ENCODE assay signal across 14 mouse cellular contexts in the genomic region with DNA sequence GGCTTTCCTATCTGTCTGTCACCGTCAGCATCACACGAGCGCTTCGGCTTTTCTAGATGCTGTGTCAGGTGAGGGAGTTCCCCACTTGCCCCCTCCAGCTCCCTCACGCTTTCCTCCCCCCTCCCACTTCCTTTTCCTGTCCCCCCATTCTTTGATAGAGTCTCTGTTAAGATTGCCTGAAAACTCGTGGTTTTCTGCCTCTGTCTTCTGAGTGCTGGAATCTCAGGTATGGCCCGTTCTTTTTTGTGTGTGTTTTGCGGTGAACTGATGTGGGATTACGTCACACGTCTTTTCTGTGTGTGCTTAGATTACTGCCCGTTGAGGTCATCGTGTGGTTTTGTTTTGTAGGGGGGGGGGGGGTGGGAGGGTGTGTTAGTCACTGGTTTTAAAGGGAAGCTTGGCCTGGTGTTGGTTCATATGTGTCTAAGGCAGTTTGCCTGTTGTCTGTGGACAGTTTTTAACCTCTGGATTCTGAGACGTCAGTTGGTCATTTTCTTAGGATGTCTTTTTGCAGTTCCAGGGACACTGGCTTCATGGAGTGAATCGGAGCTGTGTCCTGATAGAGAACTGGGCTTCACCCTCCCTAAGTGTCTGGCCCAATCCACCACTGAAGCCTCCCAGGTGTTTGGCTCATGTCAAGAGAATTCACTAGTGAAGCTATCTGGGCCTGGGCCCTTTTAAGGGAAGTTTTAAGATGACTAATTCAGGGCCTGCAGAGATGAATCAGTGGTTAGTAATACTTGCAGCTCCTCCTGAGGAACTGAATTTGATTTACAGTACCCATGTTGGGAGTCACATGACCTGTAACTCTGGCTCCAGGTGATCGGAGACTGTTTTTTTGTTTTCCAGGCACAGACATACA. TPM values are rescaled to one million over a fixed set of nuclear protein-coding genes. Genes with fewer than 3 reads are reported as not detected.
DNase-seq lines count a peak whose midpoint lies in the region; ATAC-seq and TF ChIP-seq lines count a peak whose summit lies in the region.
"Had no signal": no experiment of that assay in that cellular context is flagged by ENCODE, and none has a peak within 500 bp of the region (broad histone marks: within the 10 kb centered on the region; RNA-seq: fewer than 3 reads in every experiment).

No protein-coding gene starts in this region.

- no peaks in the 10 kb centered on the region for H3K27me3 ChIP-seq in lung, postnatal 0 days (replicated peaks; ENCODE audit: insufficient read depth, low read length)
- no peaks in the 10 kb centered on the region for H3K27me3 ChIP-seq in Patski
- no peaks in the 10 kb centered on the region for H3K27me3 ChIP-seq in forebrain, embryonic 12.5 days
- H3K27me3 ChIP-seq: liver, embryonic 13.5 days; midbrain, embryonic 15.5 days; stomach, embryonic 15.5 days had no signal

- WGBS in lung, postnatal 0 days: 45% methylated on average over 15 of the region's 15 CpGs
- 91% methylated on average over 15 of the region's 15 CpGs for WGBS in forebrain, embryonic 12.5 days

- H3K4me3 ChIP-seq in lung, postnatal 0 days (ENCODE audit: low read depth, low read length): no peak overlapping the region
- no peak overlapping the region for H3K4me3 ChIP-seq in forebrain, embryonic 12.5 days (replicated peaks)
- H3K4me3 ChIP-seq: liver, embryonic 13.5 days; midbrain, embryonic 15.5 days; stomach, embryonic 15.5 days had no signal

- POLR2A ChIA-PET in Patski (lab: Charles Lee): interaction anchor here (1.0 to 2.4 kb wide), 3 partner anchors 10 to 24 kb away, joined by 3 to 12 read pairs (median 7); no protein-coding TSS in a partner anchor

- peak; percentile 62 for ATAC-seq in lung, postnatal 0 days
- peak; percentile 49 for ATAC-seq in Patski
- ATAC-seq in megakaryocyte, adult 5-6 weeks (ENCODE audit: poor library complexity, severe bottlenecking): peak; percentile 80
- no peak for ATAC-seq in forebrain, embryonic 12.5 days (ENCODE audit: low FRiP score)
- ATAC-seq: forebrain, embryonic 16.5 days; intestine, embryonic 16.5 days had no signal

- H3K36me3 ChIP-seq in lung, postnatal 0 days (ENCODE audit: insufficient read depth, low read length): no peaks in the 10 kb centered on the region
- H3K36me3 ChIP-seq in forebrain, embryonic 12.5 days (replicated peaks): peaks cover 56% of the 10 kb centered on the region

- no peak; the same call in none of the 2 replicates for TF ChIP-seq EP300 in lung, postnatal 0 days (IDR thresholded peaks at IDR 0.05)

- CTCF ChIA-PET in Patski (lab: Charles Lee): interaction anchor here (0.9 to 2.7 kb wide), 3 partner anchors 11 to 21 kb away, joined by 3 to 12 read pairs (median 7); no protein-coding TSS in a partner anchor

- in situ Hi-C loops in Patski (cut with MboI; ENCODE audit: low pct_unique_long_range_greater_than_20kb): loop anchor here (5.0 kb wide), 1 partner anchor 80 kb away; the partner anchor contains the start of gene Manbal

- H3K9me3 ChIP-seq in lung, postnatal 0 days (ENCODE audit: low read length): no peaks in the 10 kb centered on the region
- H3K9me3 ChIP-seq in forebrain, embryonic 12.5 days: no peaks in the 10 kb centered on the region
- H3K9me3 ChIP-seq: liver, embryonic 13.5 days; midbrain, embryonic 15.5 days; stomach, embryonic 15.5 days had no signal

- H3K4me2 ChIP-seq in lung, postnatal 0 days (replicated peaks; ENCODE audit: low read depth, low read length): no peak overlapping the region
- no peak overlapping the region for H3K4me2 ChIP-seq in forebrain, embryonic 12.5 days
- H3K4me2 ChIP-seq: liver, embryonic 13.5 days; midbrain, embryonic 15.5 days; stomach, embryonic 15.5 days had no signal

- H3K9ac ChIP-seq in lung, postnatal 0 days (replicated peaks; ENCODE audit: low read depth): no peak overlapping the region
- no peak overlapping the region for H3K9ac ChIP-seq in forebrain, embryonic 12.5 days
- H3K9ac ChIP-seq: liver, embryonic 13.5 days; midbrain, embryonic 15.5 days; stomach, embryonic 15.5 days had no signal

- no peaks in the 10 kb centered on the region for H3K4me1 ChIP-seq in lung, postnatal 0 days (ENCODE audit: insufficient read depth, low read depth, low read length)
- no peaks in the 10 kb centered on the region for H3K4me1 ChIP-seq in forebrain, embryonic 12.5 days
- H3K4me1 ChIP-seq: midbrain, embryonic 15.5 days had no signal

- peak overlapping the region; percentile 58 for H3K27ac ChIP-seq in lung, postnatal 0 days (ENCODE audit: low read length)
- no peak overlapping the region for H3K27ac ChIP-seq in forebrain, embryonic 12.5 days
- H3K27ac ChIP-seq: liver, embryonic 13.5 days; midbrain, embryonic 15.5 days; stomach, embryonic 15.5 days had no signal

- TF ChIP-seq CTCF in lung, postnatal 0 days (IDR thresholded peaks at IDR 0.05): no peak
- TF ChIP-seq CTCF in Patski (IDR thresholded peaks at IDR 0.05): no peak

- peak; percentile 84 for DNase-seq in lung, postnatal 0 days (ENCODE audit: low spot score)
- no peak for DNase-seq in lung, postnatal 25 days (ENCODE audit: low spot score)
- peak; percentile 85 for DNase-seq in Patski (ENCODE audit: low read depth, low spot score)
- peak; percentile 41 for DNase-seq in thymus, postnatal 25 days
- DNase-seq in kidney, adult 18-20 months: no peak
- DNase-seq in urinary bladder, postnatal 10 days (ENCODE audit: low spot score): no peak
- DNase-seq: layer of hippocampus, postnatal 36 days; liver, embryonic 13.5 days had no signal

RNA-seq across cellular contexts. Expression of gene Src, which starts 29.3 kb away (rescaled TPM):
- polyA plus RNA-seq in lung, postnatal 0 days (2015; fragmentation: Nextera tagmentation; extraction: Ambion mirVana): 16.4 and 18.2 TPM in 2 replicates
- polyA plus RNA-seq in Patski (2021): 76.9 TPM
- total RNA-seq in megakaryocyte, adult 5-6 weeks (2015): 0.11 TPM in 1 of 2 replicates, not detected in the other
- 0.26 TPM in 1 of 2 replicates, not detected in the other for total RNA-seq in megakaryocyte, adult 5-6 weeks (2017)
- polyA plus RNA-seq in forebrain, embryonic 12.5 days (2016; fragmentation: Nextera tagmentation; extraction: Ambion mirVana): 35.1 and 38.0 TPM in 2 replicates

Comparison
In these comparisons a context has a peak if more than half of its experiments do, and no peak if none do; other contexts are left out.
1. DNase-seq: peak in lung, postnatal 0 days (single experiment), Patski (single experiment) and thymus, postnatal 25 days (single experiment); none in lung, postnatal 25 days (single experiment), kidney, adult 18-20 months (single experiment) and urinary bladder, postnatal 10 days (single experiment).